Mouse (Mus musculus): ENCODE results near the gene Ecel1. TPM values are rescaled to one million over a fixed set of nuclear protein-coding genes. Genes with fewer than 3 reads are reported as not detected.

Ecel1 gene
- polyA plus RNA-seq, 1 experiment from 2014 or later, result 0.20 TPM

DNA sequence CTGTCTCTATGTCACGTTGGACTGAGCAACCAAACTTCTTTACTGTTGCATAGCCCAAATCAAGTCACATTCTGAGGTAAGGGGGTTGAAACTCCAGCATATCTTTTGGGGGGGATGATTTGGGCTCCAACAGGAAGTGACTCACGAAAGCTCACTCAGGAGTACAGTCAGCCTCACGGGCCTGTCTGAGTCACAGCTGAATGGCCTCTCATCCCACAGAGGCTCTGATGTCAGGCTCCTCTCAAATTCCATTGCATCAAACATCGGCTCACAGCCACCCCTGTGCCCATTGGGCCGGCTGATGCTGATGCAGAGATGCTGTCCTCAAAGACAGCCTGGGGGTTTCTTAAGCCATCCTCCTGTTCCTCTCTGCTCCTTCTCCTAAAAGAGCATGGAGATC is 24.6 kb upstream of the Ecel1 start:
- H3K27me3 ChIP-seq (ENCODE audit: control insufficient read depth, insufficient read depth, low read length), result peaks cover 39% of the 10 kb centered on the region
- WGBS, result 31% methylated on average over 5 of the region's 5 CpGs
- no peak overlapping the region for H3K27ac ChIP-seq (ENCODE audit: low read depth, low read length)
- no peak overlapping the region for H3K4me3 ChIP-seq (ENCODE audit: low read length)
- peaks cover 3% of the 10 kb centered on the region; the same call in 1 of the 2 replicates for H3K4me1 ChIP-seq (ENCODE audit: control insufficient read depth, insufficient read depth, low read length)
- H3K9me3 ChIP-seq (ENCODE audit: control insufficient read depth, low read length), result no peaks in the 10 kb centered on the region
- H3K9ac ChIP-seq (ENCODE audit: low read depth, low read length), result no peak overlapping the region
- no peak overlapping the region for H3K4me2 ChIP-seq (replicated peaks; ENCODE audit: low read depth, low read length)
- no peak for ATAC-seq (ENCODE audit: low FRiP score, low TSS enrichment)
- no peaks in the 10 kb centered on the region for H3K36me3 ChIP-seq (ENCODE audit: control insufficient read depth, insufficient read depth, low read length)

DNA sequence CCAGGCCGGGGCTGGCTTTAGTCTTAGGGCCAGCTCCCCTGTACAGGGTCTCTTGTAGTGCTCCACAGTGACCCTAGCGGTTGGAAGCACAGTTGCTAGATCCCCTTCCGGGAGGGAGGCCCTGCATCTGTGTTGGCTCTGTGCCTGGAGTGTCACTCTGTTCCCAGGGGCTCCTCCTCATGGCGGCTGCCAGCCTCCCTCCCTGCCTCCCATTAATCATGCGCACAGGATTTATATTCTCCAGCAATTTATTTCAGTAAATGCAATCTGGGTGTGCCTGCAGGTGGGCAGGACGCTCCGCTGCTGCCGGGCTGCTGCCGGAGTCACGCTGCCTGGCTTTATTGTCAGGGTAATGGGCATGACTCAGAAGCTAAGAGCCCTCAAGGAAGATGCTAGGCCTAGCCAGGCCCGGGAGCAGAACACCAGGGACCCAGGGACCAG is 19.6 kb upstream of the Ecel1 start:
- peak overlapping the region; percentile 13 for H3K4me2 ChIP-seq (replicated peaks; ENCODE audit: low read depth, low read length)
- peak; percentile 92 for ATAC-seq (ENCODE audit: low FRiP score, low TSS enrichment)
- H3K4me1 ChIP-seq (ENCODE audit: control insufficient read depth, insufficient read depth, low read length), result peaks cover 18% of the 10 kb centered on the region
- H3K9ac ChIP-seq (ENCODE audit: low read depth, low read length), result no peak overlapping the region
- no peak overlapping the region for H3K4me3 ChIP-seq (ENCODE audit: low read length)
- no peaks in the 10 kb centered on the region for H3K36me3 ChIP-seq (ENCODE audit: control insufficient read depth, insufficient read depth, low read length)
- no peak overlapping the region for H3K27ac ChIP-seq (ENCODE audit: low read depth, low read length)
- 4% methylated on average over 11 of the region's 11 CpGs for WGBS
- peaks cover 8% of the 10 kb centered on the region for H3K27me3 ChIP-seq (ENCODE audit: control insufficient read depth, insufficient read depth, low read length)
- no peaks in the 10 kb centered on the region for H3K9me3 ChIP-seq (ENCODE audit: control insufficient read depth, low read length)

DNA sequence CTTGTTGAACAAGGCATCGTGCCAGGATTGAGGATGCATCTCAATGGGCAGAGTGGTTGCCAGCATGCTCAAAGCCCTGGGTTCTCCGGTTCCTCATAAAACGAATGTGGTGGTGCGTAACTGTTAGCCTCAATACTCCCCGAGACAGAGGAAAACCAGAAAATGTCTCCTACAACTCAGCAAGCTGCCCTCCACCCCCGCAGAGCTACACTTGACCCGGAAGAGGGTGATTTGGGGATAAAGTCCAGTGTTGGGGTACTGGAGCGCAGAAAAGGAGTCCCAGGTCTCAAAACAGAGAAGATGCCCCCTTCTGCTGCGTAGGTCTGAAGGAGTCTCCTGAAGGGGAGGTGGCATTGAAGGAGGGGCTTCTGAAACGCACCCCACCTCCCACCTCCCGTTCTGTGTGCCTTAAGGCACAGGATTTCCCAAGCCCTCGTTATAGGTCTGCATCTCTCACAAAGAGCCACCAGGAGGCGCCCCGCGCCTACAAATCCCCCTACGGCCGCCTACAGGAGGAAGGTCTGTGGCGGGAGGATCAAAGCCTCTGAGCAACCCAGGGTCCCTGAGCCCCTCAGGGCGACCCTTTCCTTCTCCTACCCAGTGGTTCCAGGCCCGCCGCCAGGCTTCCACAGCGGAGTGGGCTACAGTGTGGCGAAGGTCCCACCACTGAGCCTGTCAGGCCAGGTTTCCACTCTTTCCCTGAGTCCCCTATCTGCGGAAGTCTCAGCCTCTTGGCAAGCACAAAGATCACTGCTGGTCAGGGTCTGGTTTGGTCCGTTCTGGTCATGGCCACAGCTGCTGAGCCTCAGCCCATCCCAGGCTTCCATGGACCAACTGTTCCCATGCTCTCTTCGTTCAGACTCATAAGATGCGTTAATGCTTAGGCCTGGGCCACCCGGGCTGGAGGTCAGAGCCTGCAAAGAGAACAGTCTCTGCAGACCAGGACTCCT is 18.0 kb upstream of the Ecel1 start:
- H3K4me2 ChIP-seq (replicated peaks; ENCODE audit: low read depth, low read length), result 0 out of 2 replicates have a peak overlapping the region, but pooled peaks have one; percentile 15
- H3K27me3 ChIP-seq (ENCODE audit: control insufficient read depth, insufficient read depth, low read length), result peaks cover 23% of the 10 kb centered on the region
- H3K4me3 ChIP-seq (ENCODE audit: low read length), result no peak overlapping the region
- 20% methylated on average over 28 of the region's 28 CpGs for WGBS
- no peaks in the 10 kb centered on the region for H3K36me3 ChIP-seq (ENCODE audit: control insufficient read depth, insufficient read depth, low read length)
- ATAC-seq (ENCODE audit: low FRiP score, low TSS enrichment), result peak; percentile 36
- H3K27ac ChIP-seq (ENCODE audit: low read depth, low read length), result no peak overlapping the region
- H3K9me3 ChIP-seq (ENCODE audit: control insufficient read depth, low read length), result no peaks in the 10 kb centered on the region
- peaks cover 27% of the 10 kb centered on the region for H3K4me1 ChIP-seq (ENCODE audit: control insufficient read depth, insufficient read depth, low read length)
- H3K9ac ChIP-seq (ENCODE audit: low read depth, low read length), result no peak overlapping the region

DNA sequence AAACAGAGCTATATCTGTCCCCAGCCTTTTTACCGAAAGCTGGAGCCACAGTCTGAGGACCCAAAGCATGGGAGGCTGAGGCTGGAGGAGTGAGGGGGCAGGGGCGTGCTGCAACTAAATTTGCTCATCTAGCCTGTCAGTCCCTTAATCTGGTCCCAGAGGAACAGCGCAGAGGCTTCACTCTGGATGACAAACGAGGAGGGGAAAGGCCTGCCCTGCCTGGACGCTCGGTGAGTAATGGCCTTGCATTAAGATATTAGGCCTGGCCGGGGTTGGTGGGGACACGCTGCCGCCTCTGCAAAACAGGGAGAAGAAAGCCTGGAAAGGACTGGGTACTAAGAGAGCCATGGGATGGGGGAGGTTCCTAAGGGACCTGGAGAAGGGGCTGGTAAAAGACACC is 16.0 kb upstream of the Ecel1 start:
- Histone ChIP-seq H3K9ac (ENCODE audit: low read depth, low read length) (no peak overlapping the region), H3K27ac (ENCODE audit: low read depth, low read length) (no peak overlapping the region), H3K27me3 (ENCODE audit: control insufficient read depth, insufficient read depth, low read length) (peaks cover 34% of the 10 kb centered on the region), H3K9me3 (ENCODE audit: control insufficient read depth, low read length) (no peaks in the 10 kb centered on the region), H3K4me1 (ENCODE audit: control insufficient read depth, insufficient read depth, low read length) (peaks cover 27% of the 10 kb centered on the region), H3K4me2 (replicated peaks; ENCODE audit: low read depth, low read length) (no peak overlapping the region), H3K36me3 (ENCODE audit: control insufficient read depth, insufficient read depth, low read length) (no peaks in the 10 kb centered on the region), H3K4me3 (ENCODE audit: low read length) (no peak overlapping the region)
- no peak for ATAC-seq (ENCODE audit: low FRiP score, low TSS enrichment)
- 25% methylated on average over 9 of the region's 9 CpGs for WGBS

DNA sequence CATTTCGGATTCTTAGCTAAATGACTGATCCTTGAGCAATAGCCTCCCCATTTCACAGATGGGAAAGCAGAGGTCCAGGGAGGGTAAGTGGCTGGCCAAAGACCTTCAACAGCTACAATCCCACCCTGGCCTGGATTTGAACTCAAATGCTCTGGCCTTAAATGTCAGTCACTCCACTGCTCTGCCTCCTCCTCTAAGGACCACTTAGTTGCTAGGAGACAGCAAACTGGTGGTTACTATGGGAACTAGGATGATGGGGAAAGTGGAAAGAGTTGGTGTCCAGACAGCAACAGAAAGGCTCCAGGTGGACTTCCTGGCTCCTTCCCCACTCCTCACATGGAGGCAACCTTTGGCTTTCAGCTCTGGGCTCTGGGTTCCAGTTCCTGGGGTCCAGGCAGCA is 15.0 kb upstream of the Ecel1 start:
- H3K9ac ChIP-seq (ENCODE audit: low read depth, low read length), result no peak overlapping the region
- H3K27ac ChIP-seq (ENCODE audit: low read depth, low read length), result no peak overlapping the region
- H3K4me2 ChIP-seq (replicated peaks; ENCODE audit: low read depth, low read length), result no peak overlapping the region
- peaks cover 27% of the 10 kb centered on the region for H3K4me1 ChIP-seq (ENCODE audit: control insufficient read depth, insufficient read depth, low read length)
- no peak overlapping the region for H3K4me3 ChIP-seq (ENCODE audit: low read length)
- peaks cover 39% of the 10 kb centered on the region for H3K27me3 ChIP-seq (ENCODE audit: control insufficient read depth, insufficient read depth, low read length)
- 91% methylated on average over 1 of the region's 1 CpGs for WGBS
- H3K36me3 ChIP-seq (ENCODE audit: control insufficient read depth, insufficient read depth, low read length), result no peaks in the 10 kb centered on the region
- ATAC-seq (ENCODE audit: low FRiP score, low TSS enrichment), result no peak
- no peaks in the 10 kb centered on the region for H3K9me3 ChIP-seq (ENCODE audit: control insufficient read depth, low read length)

DNA sequence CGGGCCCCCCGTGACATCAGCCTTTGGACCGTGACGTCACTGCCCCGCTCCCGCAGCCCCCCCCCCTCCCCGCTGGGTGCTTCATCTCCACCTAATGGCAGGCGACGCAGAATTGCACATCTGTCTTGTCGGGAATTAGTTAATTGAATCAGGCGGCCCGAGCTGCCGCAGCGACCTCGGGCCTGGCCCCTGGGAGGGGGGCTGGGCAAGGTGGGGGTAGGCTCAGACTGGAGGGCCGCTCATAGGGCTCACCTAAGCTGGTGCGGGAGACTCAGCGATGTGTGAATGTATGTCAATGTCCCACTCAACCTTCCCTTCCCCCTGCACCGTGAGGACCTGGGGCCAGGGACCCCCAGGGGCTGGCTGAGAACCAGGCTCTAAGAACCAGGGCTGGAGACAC is 14.1 kb upstream of the Ecel1 start:
- Histone ChIP-seq H3K4me2 (replicated peaks; ENCODE audit: low read depth, low read length) (0 out of 2 replicates have a peak overlapping the region, but pooled peaks have one; percentile 8), H3K4me3 (ENCODE audit: low read length) (no peak overlapping the region), H3K27me3 (ENCODE audit: control insufficient read depth, insufficient read depth, low read length) (peaks cover 43% of the 10 kb centered on the region)

DNA sequence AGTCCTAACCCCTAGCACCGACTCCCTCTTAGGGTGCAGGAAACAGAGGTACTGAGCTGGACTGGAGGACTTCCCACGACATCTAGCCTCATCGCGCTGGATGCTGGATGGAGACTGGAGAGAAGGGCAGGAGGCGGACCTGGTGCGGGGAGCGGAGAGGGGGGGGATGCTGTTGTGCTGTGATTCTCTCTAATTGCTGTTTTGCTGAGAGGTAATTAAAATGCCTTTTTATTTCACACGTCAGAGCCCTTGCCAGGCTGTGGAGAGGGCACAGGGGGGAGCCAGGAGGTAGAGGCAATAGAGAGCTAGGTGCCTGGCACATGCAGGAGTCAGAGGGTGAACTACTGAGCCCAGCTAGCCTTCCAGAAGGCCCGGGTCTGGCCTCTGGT is 8.5 kb upstream of the Ecel1 start:
- ATAC-seq (ENCODE audit: low FRiP score, low TSS enrichment), result no peak
- WGBS, result 36% methylated on average over 9 of the region's 9 CpGs

More for the DNA sequence above, 14.1 kb upstream of the Ecel1 start:
- Histone ChIP-seq H3K27ac (ENCODE audit: low read depth, low read length) (no peak overlapping the region), H3K9ac (ENCODE audit: low read depth, low read length) (no peak overlapping the region), H3K4me1 (ENCODE audit: control insufficient read depth, insufficient read depth, low read length) (peaks cover 19% of the 10 kb centered on the region; the same call in 1 of the 2 replicates), H3K36me3 (ENCODE audit: control insufficient read depth, insufficient read depth, low read length) (no peaks in the 10 kb centered on the region), H3K9me3 (ENCODE audit: control insufficient read depth, low read length) (no peaks in the 10 kb centered on the region)
- no peak for ATAC-seq (ENCODE audit: low FRiP score, low TSS enrichment)
- WGBS, result 11% methylated on average over 18 of the region's 19 CpGs

DNA sequence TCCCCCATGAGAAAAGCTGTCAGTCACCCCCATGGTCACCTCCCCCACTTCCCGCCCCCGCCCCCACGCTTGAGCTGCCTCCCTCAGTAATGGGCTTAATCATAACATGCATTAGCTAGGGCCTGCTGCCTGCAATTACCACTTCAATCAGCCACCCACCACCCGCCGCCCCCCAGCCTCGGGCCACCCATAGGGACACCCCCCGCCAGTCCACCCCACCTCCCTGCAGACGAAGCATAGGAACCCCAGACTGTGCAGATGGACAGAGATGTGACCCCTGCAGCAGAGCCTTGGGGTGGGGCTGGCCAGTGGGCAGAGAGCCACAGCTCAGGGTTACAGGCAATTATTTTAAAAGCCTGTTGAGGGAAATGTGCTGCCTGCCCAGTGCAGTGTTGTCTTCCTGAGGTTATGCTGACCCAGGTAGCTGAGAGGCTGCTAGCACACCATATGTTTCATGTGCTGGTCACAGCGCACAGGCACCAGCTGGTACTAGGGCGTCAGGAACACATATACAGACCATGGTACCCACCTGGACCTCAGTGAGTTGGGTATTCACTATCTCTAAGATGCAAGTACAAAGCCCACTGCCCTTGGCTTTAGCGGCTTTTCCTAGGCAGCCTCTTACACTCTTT is 8.0 kb upstream of the Ecel1 start:
- H3K9me3 ChIP-seq (ENCODE audit: control insufficient read depth, low read length), result no peaks in the 10 kb centered on the region
- no peak overlapping the region for H3K4me2 ChIP-seq (replicated peaks; ENCODE audit: low read depth, low read length)
- H3K27me3 ChIP-seq (ENCODE audit: control insufficient read depth, insufficient read depth, low read length), result peaks cover 30% of the 10 kb centered on the region
- H3K4me1 ChIP-seq (ENCODE audit: control insufficient read depth, insufficient read depth, low read length), result no peaks in the 10 kb centered on the region; the same call in 1 of the 2 replicates
- H3K27ac ChIP-seq (ENCODE audit: low read depth, low read length), result no peak overlapping the region
- 0 out of 2 replicates have a peak, but pooled peaks have one; percentile 20 for ATAC-seq (ENCODE audit: low FRiP score, low TSS enrichment)
- no peaks in the 10 kb centered on the region for H3K36me3 ChIP-seq (ENCODE audit: control insufficient read depth, insufficient read depth, low read length)
- H3K9ac ChIP-seq (ENCODE audit: low read depth, low read length), result no peak overlapping the region
- H3K4me3 ChIP-seq (ENCODE audit: low read length), result no peak overlapping the region
- 24% methylated on average over 11 of the region's 11 CpGs for WGBS

More for the DNA sequence above, 8.5 kb upstream of the Ecel1 start:
- H3K36me3 ChIP-seq (ENCODE audit: control insufficient read depth, insufficient read depth, low read length), result no peaks in the 10 kb centered on the region
- no peak overlapping the region for H3K4me3 ChIP-seq (ENCODE audit: low read length)
- H3K4me2 ChIP-seq (replicated peaks; ENCODE audit: low read depth, low read length), result no peak overlapping the region
- H3K9me3 ChIP-seq (ENCODE audit: control insufficient read depth, low read length), result no peaks in the 10 kb centered on the region
- H3K9ac ChIP-seq (ENCODE audit: low read depth, low read length), result no peak overlapping the region
- peaks cover 34% of the 10 kb centered on the region for H3K27me3 ChIP-seq (ENCODE audit: control insufficient read depth, insufficient read depth, low read length)
- no peak overlapping the region for H3K27ac ChIP-seq (ENCODE audit: low read depth, low read length)
- peaks cover 2% of the 10 kb centered on the region; the same call in 1 of the 2 replicates for H3K4me1 ChIP-seq (ENCODE audit: control insufficient read depth, insufficient read depth, low read length)

DNA sequence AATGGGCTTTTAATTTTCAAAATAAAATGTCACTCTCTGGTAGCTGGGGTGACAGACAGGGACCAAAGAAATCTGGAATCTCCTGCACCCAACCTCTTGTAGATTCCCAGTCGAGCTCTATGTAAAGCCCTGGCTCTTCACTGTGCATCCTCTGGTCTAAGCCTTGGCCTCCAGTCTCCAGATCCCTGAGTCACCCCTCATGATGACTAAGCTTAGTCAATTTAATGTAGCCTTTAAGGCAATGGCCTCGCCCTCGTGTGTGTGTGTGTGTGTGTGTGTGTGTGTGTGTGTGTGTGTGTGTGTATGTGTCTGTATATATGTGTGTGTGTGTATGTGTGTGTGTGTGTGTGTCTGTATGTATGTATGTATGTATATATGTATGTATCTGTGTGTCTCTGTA is 3.1 kb upstream of the Ecel1 start:
- Histone ChIP-seq H3K4me2 (replicated peaks; ENCODE audit: low read depth, low read length) (no peak overlapping the region), H3K9ac (ENCODE audit: low read depth, low read length) (no peak overlapping the region), H3K4me3 (ENCODE audit: low read length) (no peak overlapping the region), H3K4me1 (ENCODE audit: control insufficient read depth, insufficient read depth, low read length) (peaks cover 3% of the 10 kb centered on the region; the same call in 1 of the 2 replicates), H3K9me3 (ENCODE audit: control insufficient read depth, low read length) (no peaks in the 10 kb centered on the region), H3K36me3 (ENCODE audit: control insufficient read depth, insufficient read depth, low read length) (no peaks in the 10 kb centered on the region), H3K27me3 (ENCODE audit: control insufficient read depth, insufficient read depth, low read length) (peaks cover 52% of the 10 kb centered on the region), H3K27ac (ENCODE audit: low read depth, low read length) (no peak overlapping the region)
- ATAC-seq (ENCODE audit: low FRiP score, low TSS enrichment), result no peak
- WGBS, result 72% methylated on average over 3 of the region's 3 CpGs
